Mouse (Mus musculus) limb, embryonic 12.5 days (tissue): ENCODE results near the gene Prn. TPM values are rescaled to one million over a fixed set of nuclear protein-coding genes. Genes with fewer than 3 reads are reported as not detected.

Experiments
- ATAC-seq: fragments of 200-750 bp; cut with Nextera tagmentation; 2 replicates; pipeline ENCODE4 v1.8.0; 2017; ENCODE audit warnings: low read depth, moderate TSS enrichment; ENCODE audit not compliant: insufficient number of reproducible peaks, insufficient read depth, low FRiP score, low TSS enrichment
- H3K27ac ChIP-seq: fragments of 300-500 bp; sonication (generic); 2 replicates; pipeline ENCODE4 v1.5.1; 2016; ENCODE audit warnings: mild to moderate bottlenecking, moderate library complexity
- H3K27me3 ChIP-seq: fragments of 300-500 bp; sonication (generic); 2 replicates; pipeline ENCODE4 v1.6.1; 2016; ENCODE audit warnings: mild to moderate bottlenecking, moderate library complexity
- H3K36me3 ChIP-seq: fragments of 300-500 bp; sonication (generic); 2 replicates; pipeline ENCODE4 v1.6.1; 2016; ENCODE audit warnings: mild to moderate bottlenecking, moderate library complexity
- H3K4me1 ChIP-seq: fragments of 300-500 bp; sonication (generic); replicated peaks from 2 replicates; pipeline ENCODE4 v1.6.1; 2016
- H3K4me2 ChIP-seq: fragments of 300-500 bp; sonication (generic); 2 replicates; pipeline ENCODE4 v1.6.1; 2016; ENCODE audit warnings: mild to moderate bottlenecking, moderate library complexity
- H3K4me3 ChIP-seq: fragments of 300-500 bp; sonication (generic); replicated peaks from 2 replicates; pipeline ENCODE4 v1.5.1; 2016; ENCODE audit warnings: mild to moderate bottlenecking
- H3K9ac ChIP-seq: fragments of 300-500 bp; sonication (generic); replicated peaks from 2 replicates; pipeline ENCODE4 v1.6.1; 2016; ENCODE audit warnings: mild to moderate bottlenecking, moderate library complexity
- H3K9me3 ChIP-seq: fragments of 300-500 bp; sonication (generic); 2 replicates; pipeline ENCODE4 v1.6.1; 2016; ENCODE audit warnings: mild to moderate bottlenecking, moderate library complexity
- WGBS: fragments of 180-500 bp; shearing (Covaris S2); methylation state at CpG from one replicate; pipeline ENCODE4 v1.1.7; 2016; 5-methylcytosine and 5-hydroxymethylcytosine counted together
- polyA plus RNA-seq: library from polyadenylated mRNA; unstranded; fragments of >200 nt; fragmentation: Nextera tagmentation; extraction: Ambion mirVana; gene quantifications from 2 replicates; pipeline ENCODE4 v1.2.1, GENCODE M21; 2016

Gene Prn
- polyA plus RNA-seq, 1 experiment from 2014 or later, result not detected

DNA sequence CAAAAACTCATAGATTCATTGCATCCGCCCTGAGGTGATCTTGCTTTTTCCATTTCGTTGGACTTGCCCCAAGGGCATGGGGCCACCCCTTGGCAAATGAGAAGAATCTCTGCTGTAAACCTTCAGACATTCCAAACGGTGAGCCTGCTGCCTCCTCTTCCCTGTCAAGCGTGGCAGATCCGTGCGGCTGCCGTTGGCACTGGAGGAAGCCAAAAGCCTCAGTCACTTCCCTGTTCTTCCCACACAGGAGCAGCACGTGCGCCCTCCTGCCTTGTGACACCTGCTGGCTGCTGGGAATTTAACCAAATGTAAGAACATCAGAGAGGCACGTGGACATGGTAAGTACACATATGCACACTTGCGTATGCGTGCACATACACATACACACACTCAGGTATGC lies 86.0 kb downstream of the Prn start:
- Histone ChIP-seq H3K4me3 (no peak overlapping the region), H3K27ac (no peak overlapping the region), H3K4me2 (no peak overlapping the region), H3K9ac (no peak overlapping the region), H3K4me1 (peaks cover 36% of the 10 kb centered on the region), H3K9me3 (no peaks in the 10 kb centered on the region), H3K36me3 (no peaks in the 10 kb centered on the region; the same call in 1 of the 2 replicates), H3K27me3 (peaks cover 15% of the 10 kb centered on the region)
- WGBS, result 85% methylated on average over 12 of the region's 12 CpGs
- ATAC-seq, result no peak

DNA sequence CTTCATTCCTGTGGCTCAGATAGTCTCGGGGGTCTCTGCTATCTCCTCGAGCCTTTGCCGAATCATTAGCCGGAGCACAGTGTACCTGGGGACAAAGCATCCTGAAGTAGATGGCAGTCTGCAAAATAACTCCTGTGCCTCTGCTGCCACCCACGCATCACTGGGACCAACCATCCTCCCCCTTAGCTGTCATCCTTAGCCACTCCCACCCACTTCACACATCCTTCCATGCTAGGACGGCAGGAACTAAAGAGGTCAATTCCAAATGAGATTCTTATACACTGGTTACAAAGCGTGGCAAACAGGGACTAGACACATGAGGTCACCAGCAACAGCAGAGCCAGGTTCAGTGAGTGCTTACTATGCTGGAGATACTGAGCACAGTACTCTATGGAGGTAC lies 86.6 kb downstream of the Prn start:
- no peak overlapping the region for H3K9ac ChIP-seq
- no peak overlapping the region for H3K4me2 ChIP-seq
- H3K4me1 ChIP-seq, result peaks cover 36% of the 10 kb centered on the region
- H3K27ac ChIP-seq, result no peak overlapping the region
- ATAC-seq, result no peak
- 78% methylated on average over 7 of the region's 7 CpGs for WGBS
- H3K27me3 ChIP-seq, result peaks cover 15% of the 10 kb centered on the region
- H3K4me3 ChIP-seq, result no peak overlapping the region
- no peaks in the 10 kb centered on the region for H3K9me3 ChIP-seq
- no peaks in the 10 kb centered on the region; the same call in 1 of the 2 replicates for H3K36me3 ChIP-seq

DNA sequence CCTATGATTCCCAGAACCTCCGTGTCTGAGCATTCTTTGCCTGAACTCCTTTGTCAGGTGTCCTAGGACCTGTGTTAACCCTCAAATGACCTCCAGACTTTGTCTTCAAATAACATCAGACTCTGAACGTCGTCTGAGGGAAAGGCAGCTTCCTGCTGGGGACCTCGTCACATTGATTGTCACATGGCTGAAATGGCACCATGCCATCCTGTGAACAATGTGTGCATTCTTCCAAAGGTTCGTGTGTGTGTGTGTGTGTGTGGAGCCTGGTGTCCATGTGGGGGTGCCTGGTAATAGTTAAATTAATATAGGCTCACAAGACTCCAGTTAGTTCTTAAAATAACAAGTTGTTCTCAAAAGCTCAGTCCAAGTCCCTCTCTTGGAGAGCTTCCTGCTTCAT lies 87.6 kb downstream of the Prn start:
- H3K4me2 ChIP-seq, result no peak overlapping the region

DNA sequence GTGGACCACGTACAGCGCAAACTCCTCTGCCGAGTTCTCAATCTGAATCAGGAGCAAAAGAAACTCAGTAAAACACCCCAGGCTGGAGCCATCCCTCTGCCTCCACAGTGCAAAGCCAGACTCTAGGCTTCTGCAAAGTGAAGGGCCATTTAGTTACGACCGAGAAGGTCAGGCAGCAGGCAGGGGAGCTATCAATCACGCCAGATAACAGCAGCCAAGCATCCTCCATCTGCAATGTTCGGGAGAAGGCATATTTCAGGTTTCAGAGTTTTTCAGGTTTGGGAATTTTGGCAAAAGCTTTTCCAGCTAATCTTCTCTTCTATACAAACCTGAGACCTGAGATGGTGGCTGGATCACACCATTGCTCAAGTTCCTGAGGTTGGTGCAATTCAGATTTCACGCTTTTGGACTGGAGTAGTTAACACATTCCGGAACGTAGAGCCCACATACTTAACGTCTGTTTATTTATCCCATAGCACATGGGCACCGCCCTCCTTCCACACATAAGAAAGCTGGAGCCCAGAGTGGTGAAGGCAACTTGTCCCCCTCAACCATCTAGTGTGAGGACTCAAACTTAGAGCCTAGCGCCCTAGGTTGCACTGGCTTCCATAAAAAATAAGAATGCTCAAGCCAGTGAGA lies 92.1 kb downstream of the Prn start:
- no peaks in the 10 kb centered on the region for H3K9me3 ChIP-seq
- H3K4me1 ChIP-seq, result peaks cover 32% of the 10 kb centered on the region
- no peak overlapping the region for H3K27ac ChIP-seq
- H3K9ac ChIP-seq, result no peak overlapping the region
- no peaks in the 10 kb centered on the region for H3K36me3 ChIP-seq
- no peak overlapping the region for H3K4me3 ChIP-seq
- no peaks in the 10 kb centered on the region for H3K27me3 ChIP-seq
- no peak for ATAC-seq
- 39% methylated on average over 13 of the region's 13 CpGs for WGBS
- no peak overlapping the region for H3K4me2 ChIP-seq

More for the DNA sequence above, 87.6 kb downstream of the Prn start:
- Histone ChIP-seq H3K27me3 (peaks cover 15% of the 10 kb centered on the region), H3K36me3 (no peaks in the 10 kb centered on the region; the same call in 1 of the 2 replicates), H3K9me3 (no peaks in the 10 kb centered on the region), H3K9ac (no peak overlapping the region), H3K27ac (no peak overlapping the region), H3K4me1 (peaks cover 26% of the 10 kb centered on the region), H3K4me3 (no peak overlapping the region)
- WGBS, result 52% methylated on average over 5 of the region's 5 CpGs
- no peak for ATAC-seq

DNA sequence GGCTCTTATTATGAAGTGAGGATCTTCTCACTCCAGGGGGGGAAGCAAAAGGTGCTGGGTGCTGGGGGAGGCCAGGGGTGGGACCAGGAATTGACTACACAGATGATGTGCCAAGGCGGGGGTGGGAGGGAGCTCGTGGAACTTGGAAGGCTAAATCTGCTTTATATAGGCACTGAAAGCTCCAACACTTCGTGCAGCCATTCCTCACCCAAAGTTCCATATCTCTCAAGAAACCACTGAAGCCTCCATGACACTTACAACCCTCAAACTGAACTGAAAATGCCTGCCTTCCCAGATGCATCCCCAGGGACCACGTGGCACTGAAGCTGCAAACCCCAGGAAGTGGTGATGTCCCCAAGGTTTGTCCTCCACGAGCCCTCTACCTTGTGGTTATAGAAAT lies 94.2 kb downstream of the Prn start:
- Histone ChIP-seq H3K4me3 (no peak overlapping the region), H3K4me2 (no peak overlapping the region), H3K4me1 (peaks cover 48% of the 10 kb centered on the region), H3K36me3 (no peaks in the 10 kb centered on the region), H3K9me3 (no peaks in the 10 kb centered on the region), H3K9ac (no peak overlapping the region), H3K27me3 (no peaks in the 10 kb centered on the region), H3K27ac (no peak overlapping the region)
- WGBS, result 74% methylated on average over 5 of the region's 5 CpGs
- no peak for ATAC-seq

DNA sequence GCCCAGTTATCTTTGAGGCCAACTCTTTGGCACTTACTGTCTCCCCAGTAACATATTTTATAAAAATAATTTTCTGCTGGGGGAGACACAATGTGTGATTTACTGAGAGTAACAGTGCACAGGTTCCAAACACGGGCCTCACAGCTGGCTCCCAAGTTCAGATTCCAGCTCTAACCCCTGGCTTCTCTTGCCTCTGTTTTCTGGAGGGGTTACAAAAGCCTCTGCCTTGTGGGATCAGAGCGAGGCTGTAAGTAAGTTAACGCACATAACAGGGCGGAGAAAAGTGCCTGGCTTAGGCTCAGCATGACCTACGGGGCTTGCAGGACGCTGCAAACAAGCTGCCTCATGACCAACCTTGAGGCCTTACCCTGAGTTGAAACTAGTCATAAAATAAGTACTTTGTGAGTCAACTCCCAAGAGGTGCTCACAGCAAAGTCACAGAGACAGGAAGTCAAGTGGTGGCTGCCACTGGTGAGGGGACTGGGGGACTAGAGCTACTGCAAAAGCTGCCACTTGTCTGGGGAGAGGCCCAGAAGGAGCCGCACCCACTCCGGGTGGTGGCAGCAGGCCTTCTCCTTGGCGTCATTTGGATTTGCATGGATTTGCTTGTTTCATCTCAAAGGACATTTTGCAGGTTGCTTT lies 94.9 kb downstream of the Prn start:
- Histone ChIP-seq H3K9ac (no peak overlapping the region), H3K27me3 (no peaks in the 10 kb centered on the region), H3K4me3 (no peak overlapping the region), H3K4me2 (no peak overlapping the region), H3K36me3 (no peaks in the 10 kb centered on the region), H3K9me3 (no peaks in the 10 kb centered on the region), H3K27ac (peak overlapping the region; percentile 50), H3K4me1 (peaks cover 50% of the 10 kb centered on the region)
- ATAC-seq, result no peak
- WGBS, result 60% methylated on average over 9 of the region's 9 CpGs

DNA sequence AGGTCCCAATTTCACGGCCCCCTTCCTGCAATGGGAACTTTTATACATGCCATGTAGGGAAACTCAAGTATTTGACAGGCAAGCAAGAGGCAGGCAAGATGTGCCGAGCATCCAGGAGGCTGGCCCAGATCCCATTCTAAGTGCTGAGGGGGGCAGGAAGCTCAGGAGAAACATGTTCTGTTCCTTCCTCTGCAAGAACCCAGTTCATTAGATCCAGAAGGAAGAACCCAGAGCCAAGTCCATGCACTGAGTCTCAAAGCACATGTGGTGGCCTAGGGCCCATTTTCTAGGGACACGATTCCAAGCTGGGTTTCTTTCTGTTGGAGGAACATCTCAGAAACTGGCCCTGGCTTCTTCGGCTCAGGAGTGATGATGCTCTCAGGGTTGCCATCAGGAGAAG lies 95.7 kb downstream of the Prn start:
- Histone ChIP-seq H3K4me2 (no peak overlapping the region), H3K27me3 (no peaks in the 10 kb centered on the region), H3K9ac (no peak overlapping the region), H3K9me3 (no peaks in the 10 kb centered on the region), H3K4me1 (peaks cover 50% of the 10 kb centered on the region), H3K27ac (no peak overlapping the region), H3K36me3 (no peaks in the 10 kb centered on the region), H3K4me3 (no peak overlapping the region)
- no peak for ATAC-seq
- 88% methylated on average over 4 of the region's 4 CpGs for WGBS

Other genes starting within 250 kb of the Prn start
- not detected in 2 replicates for gene Erv3, start 50.2 kb upstream of the Prn start, polyA plus RNA-seq
- gene Prnp, start within 50 bp of the Prn start, polyA plus RNA-seq, result 41.2 and 43.6 TPM in 2 replicates
- 20.3 and 21.6 TPM in 2 replicates for gene Prnd, start 40.9 kb downstream of the Prn start, polyA plus RNA-seq
- gene Rassf2, start 120.3 kb downstream of the Prn start, polyA plus RNA-seq, result 5.3 and 7.8 TPM in 2 replicates
- gene Slc23a2, start 235.2 kb downstream of the Prn start, polyA plus RNA-seq, result 12.5 and 12.8 TPM in 2 replicates